Comparison of ENCODE assay signal across 9 mouse cellular contexts in genomic region chr8:90346138-90346879, GRCm38 (mm10). TPM values are rescaled to one million over a fixed set of nuclear protein-coding genes. Genes with fewer than 3 reads are reported as not detected.
DNase-seq lines count a peak whose midpoint lies in the region; ATAC-seq and TF ChIP-seq lines count a peak whose summit lies in the region.
"Had no signal": no experiment of that assay in that cellular context is flagged by ENCODE, and none has a peak within 500 bp of the region (broad histone marks: within the 10 kb centered on the region; RNA-seq: fewer than 3 reads in every experiment).

No protein-coding gene starts in this region.

- TF ChIP-seq CTCF in lung, embryonic 14.5 days (IDR thresholded peaks at IDR 0.05; ENCODE audit: low read depth): no peak
- no peak for TF ChIP-seq CTCF in stomach, postnatal 0 days (IDR thresholded peaks at IDR 0.05; ENCODE audit: low read depth)

- no peaks in the 10 kb centered on the region for H3K9me3 ChIP-seq in lung, embryonic 14.5 days (ENCODE audit: low read depth, low read length)
- H3K9me3 ChIP-seq in hindbrain, embryonic 10.5 days: no peaks in the 10 kb centered on the region
- no peaks in the 10 kb centered on the region for H3K9me3 ChIP-seq in midbrain, embryonic 10.5 days (replicated peaks)
- no peaks in the 10 kb centered on the region for H3K9me3 ChIP-seq in stomach, postnatal 0 days (ENCODE audit: control insufficient read depth, low read length)
- H3K9me3 ChIP-seq: liver, embryonic 15.5 days had no signal

- 0 out of 2 replicates have a peak, but pooled peaks cover 4% of the 10 kb centered on the region for H3K27me3 ChIP-seq in lung, embryonic 14.5 days (ENCODE audit: insufficient read depth, low read length)
- peaks cover 4% of the 10 kb centered on the region for H3K27me3 ChIP-seq in hindbrain, embryonic 10.5 days (ENCODE audit: insufficient read depth, poor library complexity, severe bottlenecking)
- peaks cover 16% of the 10 kb centered on the region for H3K27me3 ChIP-seq in midbrain, embryonic 10.5 days (ENCODE audit: low read depth, poor library complexity, severe bottlenecking)
- H3K27me3 ChIP-seq in stomach, postnatal 0 days (ENCODE audit: control insufficient read depth, insufficient read depth, low read length): no peaks in the 10 kb centered on the region

- peaks cover 7% of the 10 kb centered on the region; the same call in 1 of the 2 replicates for H3K4me1 ChIP-seq in lung, embryonic 14.5 days (ENCODE audit: insufficient read depth)
- peaks cover 51% of the 10 kb centered on the region for H3K4me1 ChIP-seq in hindbrain, embryonic 10.5 days (replicated peaks)
- H3K4me1 ChIP-seq in midbrain, embryonic 10.5 days: peaks cover 58% of the 10 kb centered on the region
- no peaks in the 10 kb centered on the region; the same call in 1 of the 2 replicates for H3K4me1 ChIP-seq in stomach, postnatal 0 days (replicated peaks; ENCODE audit: control insufficient read depth, insufficient read depth)

- no peak overlapping the region for H3K27ac ChIP-seq in lung, embryonic 14.5 days (ENCODE audit: low read depth)
- H3K27ac ChIP-seq in hindbrain, embryonic 10.5 days: peak overlapping the region; percentile 99
- H3K27ac ChIP-seq in midbrain, embryonic 10.5 days (replicated peaks): peak overlapping the region; percentile 100
- H3K27ac ChIP-seq in stomach, postnatal 0 days (replicated peaks): no peak overlapping the region
- H3K27ac ChIP-seq: liver, embryonic 15.5 days had no signal

- no peak for DNase-seq in lung, embryonic 14.5 days
- DNase-seq in lung, postnatal 36 days: no peak
- peak; percentile 18 for DNase-seq in hindbrain, embryonic 10.5 days (ENCODE audit: low spot score)
- peak; percentile 22 for DNase-seq in midbrain, embryonic 10.5 days (ENCODE audit: low spot score)
- DNase-seq in stomach, postnatal 0 days (ENCODE audit: low spot score): no peak
- DNase-seq in cerebellum, adult 11 months: no peak
- DNase-seq in layer of hippocampus, postnatal 10 days (ENCODE audit: low spot score in 2 of 2): no peak
- DNase-seq: right cerebral cortex, postnatal 4 days had no signal

- peak overlapping the region; percentile 82 for H3K4me2 ChIP-seq in lung, embryonic 14.5 days
- peak overlapping the region; percentile 91 for H3K4me2 ChIP-seq in stomach, postnatal 0 days (replicated peaks; ENCODE audit: low read depth)

- ATAC-seq in lung, embryonic 14.5 days (ENCODE audit: insufficient read depth): no peak
- no peak for ATAC-seq in stomach, postnatal 0 days (ENCODE audit: low FRiP score, low TSS enrichment)

- peak overlapping the region; percentile 79; the same call in 1 of the 2 replicates for H3K9ac ChIP-seq in lung, embryonic 14.5 days
- 0 out of 2 replicates have a peak overlapping the region, but pooled peaks have one; percentile 75 for H3K9ac ChIP-seq in stomach, postnatal 0 days (ENCODE audit: low read length)
- H3K9ac ChIP-seq: liver, embryonic 15.5 days had no signal

- WGBS in lung, embryonic 14.5 days: 35% methylated on average over 13 of the region's 13 CpGs
- WGBS in hindbrain, embryonic 10.5 days: 26% methylated on average over 13 of the region's 13 CpGs
- 18% methylated on average over 13 of the region's 13 CpGs for WGBS in midbrain, embryonic 10.5 days
- WGBS in stomach, postnatal 0 days: 33% methylated on average over 13 of the region's 13 CpGs

- peak overlapping the region; percentile 65 for H3K4me3 ChIP-seq in lung, embryonic 14.5 days (ENCODE audit: low read depth, low read length)
- peak overlapping the region; percentile 80 for H3K4me3 ChIP-seq in hindbrain, embryonic 10.5 days
- peak overlapping the region; percentile 92 for H3K4me3 ChIP-seq in midbrain, embryonic 10.5 days
- H3K4me3 ChIP-seq in stomach, postnatal 0 days (ENCODE audit: low read depth, low read length): peak overlapping the region; percentile 76

- no peak for TF ChIP-seq EP300 in stomach, postnatal 0 days (optimal IDR thresholded peaks at IDR 0.05)

- no peaks in the 10 kb centered on the region for H3K36me3 ChIP-seq in lung, embryonic 14.5 days (ENCODE audit: insufficient read depth)
- H3K36me3 ChIP-seq in hindbrain, embryonic 10.5 days: peaks cover 24% of the 10 kb centered on the region
- peaks cover 25% of the 10 kb centered on the region for H3K36me3 ChIP-seq in midbrain, embryonic 10.5 days
- no peaks in the 10 kb centered on the region for H3K36me3 ChIP-seq in stomach, postnatal 0 days (ENCODE audit: control insufficient read depth, insufficient read depth, low read length)
- H3K36me3 ChIP-seq: liver, embryonic 15.5 days had no signal

RNA-seq across cellular contexts. Expression of gene Tox3, which starts 1.8 kb away (rescaled TPM):
- polyA plus RNA-seq in lung, embryonic 14.5 days (2014; fragmentation: Nextera tagmentation; extraction: Ambion mirVana): 7.6 and 8.2 TPM in 2 replicates
- polyA plus RNA-seq in hindbrain, embryonic 10.5 days (2016; fragmentation: Nextera tagmentation; extraction: Ambion mirVana): 15.0 and 24.4 TPM in 2 replicates
- polyA plus RNA-seq in midbrain, embryonic 10.5 days (2016; fragmentation: Nextera tagmentation; extraction: Ambion mirVana): 14.8 and 19.1 TPM in 2 replicates
- polyA plus RNA-seq in stomach, postnatal 0 days (2015; fragmentation: Nextera tagmentation; extraction: Ambion mirVana): 5.4 and 7.2 TPM in 2 replicates
- 10 to 100 TPM in 1 of 2 experiments, 1 to 10 TPM in 1; 9.9 to 10.3 TPM for total RNA-seq in layer of hippocampus, postnatal 10 days (2021)

Comparison
In these comparisons a context has a peak if more than half of its experiments do, and no peak if none do; other contexts are left out.
1. DNase-seq: peak in hindbrain, embryonic 10.5 days (single experiment) and midbrain, embryonic 10.5 days (single experiment); none in lung, embryonic 14.5 days (single experiment), lung, postnatal 36 days (single experiment), stomach, postnatal 0 days (single experiment), cerebellum, adult 11 months (single experiment) and layer of hippocampus, postnatal 10 days (0 of 2).
2. H3K27ac ChIP-seq: peak in hindbrain, embryonic 10.5 days (single experiment) and midbrain, embryonic 10.5 days (single experiment); none in lung, embryonic 14.5 days (single experiment) and stomach, postnatal 0 days (single experiment).
3. Peak in every context shown above with its lines, with median percentiles within 50 percentile points of each other: H3K4me3 ChIP-seq.